Mouse (Mus musculus) liver, embryonic 14.5 days (tissue): ENCODE measurements around the gene Lonp2. TPM values are rescaled to one million over a fixed set of nuclear protein-coding genes. Genes with fewer than 3 reads are reported as not detected.
A peak's percentile ranks its signal among the peaks of the same experiment; 100 is the strongest.

Experiments
- ATAC-seq: fragments of 200-750 bp; cut with Nextera tagmentation; 2 replicates; pipeline ENCODE4 v1.8.0; 2017; ENCODE audit warnings: moderate number of reproducible peaks, mild to moderate bottlenecking, moderate library complexity; ENCODE audit not compliant: insufficient read depth
- DNase-seq, 3 experiments: peaks; one replicate each; pipeline ENCODE4 v3.0.0-alpha.2; 2012 to 2013; ENCODE audit warnings: low read depth in 3 of 3, low spot score in 3 of 3
- H3K27ac ChIP-seq: fragments of 300-500 bp; sonication (generic); 2 replicates; pipeline ENCODE4 v1.5.1; 2014; ENCODE audit warnings: moderate library complexity, mild to moderate bottlenecking, control low read depth, inconsistent platforms
- H3K27me3 ChIP-seq: fragments of 300-500 bp; sonication (generic); 2 replicates; pipeline ENCODE4 v1.6.1; 2014; ENCODE audit warnings: mild to moderate bottlenecking, low read length, moderate library complexity; ENCODE audit not compliant: control insufficient read depth, insufficient read depth
- H3K36me3 ChIP-seq: fragments of 300-500 bp; sonication (generic); replicated peaks from 2 replicates; pipeline ENCODE4 v1.6.1; 2014; ENCODE audit warnings: low read depth; ENCODE audit not compliant: control insufficient read depth, insufficient read depth
- H3K4me1 ChIP-seq, 2 experiments: fragments of 200-500 bp in 1 of 2; fragments of 300-500 bp in 1 of 2; sonication (generic) in 1 of 2; replicated peaks; 2 replicates each; pipeline ENCODE4 v1.6.1; 2012 to 2014; ENCODE audit warnings: antibody characterized with exemption in 1 of 2, inconsistent platforms in 1 of 2, low read length in 1 of 2; ENCODE audit not compliant: control insufficient read depth in 2 of 2, insufficient read depth in 2 of 2
- H3K4me2 ChIP-seq: fragments of 300-500 bp; sonication (generic); 2 replicates; pipeline ENCODE4 v1.6.1; 2014; ENCODE audit warnings: low read depth, mild to moderate bottlenecking, control low read depth, moderate library complexity
- H3K4me3 ChIP-seq, 2 experiments: fragments of 200-500 bp in 1 of 2; fragments of 300-500 bp in 1 of 2; sonication (generic) in 1 of 2; 2 replicates each; pipeline ENCODE4 v1.5.1; 2012 to 2014; ENCODE audit warnings: low read depth in 2 of 2, low read length in 2 of 2, mild to moderate bottlenecking in 2 of 2, control low read depth in 1 of 2, inconsistent platforms in 1 of 2, moderate library complexity in 1 of 2; ENCODE audit not compliant: insufficient read depth in 1 of 2
- H3K9ac ChIP-seq: fragments of 300-500 bp; sonication (generic); replicated peaks from 2 replicates; pipeline ENCODE4 v1.6.1; 2014; ENCODE audit warnings: mild to moderate bottlenecking, control low read depth, moderate library complexity
- H3K9me3 ChIP-seq: fragments of 300-500 bp; sonication (generic); 2 replicates; pipeline ENCODE4 v1.6.1; 2016; ENCODE audit warnings: low read length, mixed read lengths; ENCODE audit not compliant: control insufficient read depth
- CTCF ChIP-seq: IDR thresholded peaks from 2 replicates; pipeline ENCODE4 v1.5.1; 2016; ENCODE audit warnings: antibody characterized with exemption, low read depth, control low read depth
- EP300 ChIP-seq: IDR thresholded peaks from 2 replicates; pipeline ENCODE4 v1.6.1; 2016; ENCODE audit warnings: antibody characterized with exemption, low read depth
- WGBS: fragments of 180-500 bp; shearing (Covaris S2); extraction: QIAGEN DNeasy Blood & Tissue Kit; methylation state at CpG from one replicate; pipeline ENCODE4 v1.1.7; 2014; ENCODE audit not compliant: insufficient replicate concordance; 5-methylcytosine and 5-hydroxymethylcytosine counted together
- polyA plus RNA-seq, 2 experiments: library from polyadenylated mRNA; depleted of rRNA in 1 of 2; stranded (reverse) in 1 of 2; unstranded in 1 of 2; fragments of >200 nt; fragmentation: Nextera tagmentation in 1 of 2; extraction: Ambion mirVana in 1 of 2; gene quantifications; 2 replicates each; pipeline versions ENCODE4 v1.2.1 to v1.2.3; 2012 to 2014

Gene Lonp2
- polyA plus RNA-seq, 2 experiments, result 16.6 to 34.2 TPM

GRCm38 (mm10) chr8:86669259-86669658 lies 45.4 kb downstream of the Lonp2 start:
- TF ChIP-seq EP300 (no peak), CTCF (no peak)
- 70% methylated on average over 4 of the region's 4 CpGs for WGBS
- no peaks in the 10 kb centered on the region for H3K27me3 ChIP-seq
- H3K9ac ChIP-seq, result no peak overlapping the region
- DNase-seq (no peak), ATAC-seq (no peak)
- H3K4me3 ChIP-seq, result no peak overlapping the region
- no peak overlapping the region for H3K4me2 ChIP-seq
- no peak overlapping the region for H3K27ac ChIP-seq
- H3K4me1 ChIP-seq, result no peaks in the 10 kb centered on the region
- no peaks in the 10 kb centered on the region for H3K9me3 ChIP-seq
- H3K36me3 ChIP-seq, result no peaks in the 10 kb centered on the region; the same call in 1 of the 2 replicates

GRCm38 (mm10) chr8:86686629-86687028 lies 62.8 kb downstream of the Lonp2 start:
- H3K9ac ChIP-seq, result no peak overlapping the region
- ATAC-seq, result no peak
- TF ChIP-seq CTCF (no peak), EP300 (no peak)
- no peaks in the 10 kb centered on the region for H3K36me3 ChIP-seq
- no peak for DNase-seq
- H3K27ac ChIP-seq, result no peak overlapping the region
- WGBS, result 49% methylated on average over 3 of the region's 3 CpGs
- H3K4me1 ChIP-seq, result no peaks in the 10 kb centered on the region
- H3K9me3 ChIP-seq, result no peaks in the 10 kb centered on the region
- H3K27me3 ChIP-seq, result no peaks in the 10 kb centered on the region
- H3K4me2 ChIP-seq, result no peak overlapping the region
- no peak overlapping the region for H3K4me3 ChIP-seq

- no peak for DNase-seq
- Histone ChIP-seq H3K4me1 (peaks cover 0 to 9% of the 10 kb centered on the region in 2 experiments; a peak in 2 of 4 replicates), H3K27ac (no peak overlapping the region), H3K9me3 (no peaks in the 10 kb centered on the region), H3K4me2 (no peak overlapping the region), H3K9ac (no peak overlapping the region), H3K4me3 (no peak overlapping the region), H3K27me3 (no peaks in the 10 kb centered on the region), H3K36me3 (no peaks in the 10 kb centered on the region)
- no peak for ATAC-seq
- 54% methylated on average over 1 of the region's 1 CpGs for WGBS
- TF ChIP-seq EP300 (no peak), CTCF (no peak)
These were observed 68.3 kb downstream of the Lonp2 start for GRCm38 (mm10) chr8:86692107-86692506.

GRCm38 (mm10) chr8:86694011-86694410 lies 70.2 kb downstream of the Lonp2 start:
- Histone ChIP-seq H3K36me3 (no peaks in the 10 kb centered on the region), H3K4me2 (no peak overlapping the region), H3K27ac (no peak overlapping the region), H3K4me1 (peaks cover 0 to 9% of the 10 kb centered on the region in 2 experiments; a peak in 2 of 4 replicates), H3K9me3 (no peaks in the 10 kb centered on the region), H3K4me3 (no peak overlapping the region), H3K9ac (no peak overlapping the region), H3K27me3 (no peaks in the 10 kb centered on the region)
- 38% methylated on average over 1 of the region's 1 CpGs for WGBS
- DNase-seq (no peak), ATAC-seq (no peak)
- TF ChIP-seq CTCF, result no peak
- no peak for TF ChIP-seq EP300

- WGBS, result 52% methylated on average over 2 of the region's 2 CpGs
- H3K4me3 ChIP-seq, result no peak overlapping the region
- DNase-seq, result no peak
- no peak overlapping the region for H3K27ac ChIP-seq
- H3K9ac ChIP-seq, result no peak overlapping the region
- TF ChIP-seq CTCF (no peak), EP300 (0 out of 2 replicates have a peak, but pooled peaks have one; percentile 40)
- H3K9me3 ChIP-seq, result no peaks in the 10 kb centered on the region
- no peak overlapping the region for H3K4me2 ChIP-seq
- H3K4me1 ChIP-seq, result peaks cover 0 to 9% of the 10 kb centered on the region in 2 experiments; a peak in 2 of 4 replicates
- no peaks in the 10 kb centered on the region for H3K27me3 ChIP-seq
- no peaks in the 10 kb centered on the region for H3K36me3 ChIP-seq
- peak; percentile 56; the same call in 1 of the 2 replicates for ATAC-seq
These were observed 71.9 kb downstream of the Lonp2 start for GRCm38 (mm10) chr8:86695703-86696102.
